Mouse (Mus musculus): ENCODE data around the gene Rbfox3. TPM values are rescaled to one million over a fixed set of nuclear protein-coding genes. Genes with fewer than 3 reads are reported as not detected.

Rbfox3 gene
- polyA plus RNA-seq, 1 experiment from 2014 or later, result 69.3 TPM

DNA sequence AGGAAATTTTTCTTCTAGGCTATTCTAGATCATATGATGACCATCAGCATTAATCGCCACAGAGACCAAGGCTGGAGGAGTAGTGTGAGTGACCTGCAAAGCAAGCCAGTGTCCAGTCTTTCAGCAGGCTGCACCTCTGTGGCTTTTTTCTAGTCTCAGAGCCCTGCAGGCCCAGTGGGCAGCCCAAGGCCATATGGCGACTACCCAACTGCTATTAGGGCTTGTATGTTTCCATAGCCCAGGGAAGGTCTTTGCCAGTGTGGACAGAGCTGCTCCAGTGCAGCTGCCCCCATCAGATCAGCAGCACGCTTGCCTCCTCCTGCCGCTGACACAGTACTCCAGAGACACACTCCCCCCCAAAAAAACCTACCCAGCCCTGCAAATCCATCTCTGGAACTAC lies 290.5 kb downstream of the Rbfox3 start:
- H3K4me2 ChIP-seq (replicated peaks), result no peak overlapping the region
- no peak for ATAC-seq (ENCODE audit: low FRiP score)
- H3K9me3 ChIP-seq (ENCODE audit: control insufficient read depth, low read length), result no peaks in the 10 kb centered on the region
- H3K4me3 ChIP-seq (replicated peaks; ENCODE audit: low read length), result no peak overlapping the region
- 0 out of 2 replicates have a peak overlapping the region, but pooled peaks have one; percentile 11 for H3K27ac ChIP-seq
- H3K4me1 ChIP-seq (replicated peaks; ENCODE audit: control insufficient read depth, insufficient read depth, low read length), result peaks cover 4% of the 10 kb centered on the region; the same call in 1 of the 2 replicates
- WGBS, result 68% methylated on average over 4 of the region's 4 CpGs
- no peak for DNase-seq (ENCODE audit: low spot score)
- no peaks in the 10 kb centered on the region for H3K27me3 ChIP-seq (ENCODE audit: control insufficient read depth, insufficient read depth, low read length)
- no peaks in the 10 kb centered on the region for H3K36me3 ChIP-seq (replicated peaks; ENCODE audit: control insufficient read depth, insufficient read depth)
- H3K9ac ChIP-seq, result no peak overlapping the region

DNA sequence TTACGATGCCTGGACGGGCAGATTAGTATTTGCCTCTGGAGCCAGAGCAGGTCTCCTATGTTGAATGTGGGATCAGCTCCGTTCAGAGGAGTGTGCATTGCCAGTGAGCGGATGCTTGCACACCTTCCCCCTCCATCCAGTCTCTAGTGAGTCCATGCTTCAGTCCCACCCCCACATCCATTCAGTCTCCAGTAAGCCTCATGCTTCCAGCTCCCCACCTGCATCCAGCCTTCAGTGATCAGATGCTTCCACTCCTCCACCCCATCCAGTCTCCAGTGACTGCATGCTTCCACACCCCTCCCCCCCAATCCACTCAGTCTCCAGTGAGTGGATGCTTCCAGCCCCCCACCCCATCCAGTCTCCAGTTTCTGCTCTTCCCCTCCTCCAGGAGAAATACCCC lies 297.3 kb downstream of the Rbfox3 start:
- no peak overlapping the region for H3K27ac ChIP-seq
- 87% methylated on average over 4 of the region's 4 CpGs for WGBS
- no peaks in the 10 kb centered on the region for H3K27me3 ChIP-seq (ENCODE audit: control insufficient read depth, insufficient read depth, low read length)
- DNase-seq (ENCODE audit: low spot score) (no peak), ATAC-seq (ENCODE audit: low FRiP score) (no peak)
- H3K4me1 ChIP-seq (replicated peaks; ENCODE audit: control insufficient read depth, insufficient read depth, low read length), result peaks cover 13% of the 10 kb centered on the region
- no peak overlapping the region for H3K9ac ChIP-seq
- no peaks in the 10 kb centered on the region for H3K9me3 ChIP-seq (ENCODE audit: control insufficient read depth, low read length)
- H3K36me3 ChIP-seq (replicated peaks; ENCODE audit: control insufficient read depth, insufficient read depth), result no peaks in the 10 kb centered on the region
- no peak overlapping the region for H3K4me2 ChIP-seq (replicated peaks)
- no peak overlapping the region for H3K4me3 ChIP-seq (replicated peaks; ENCODE audit: low read length)

DNA sequence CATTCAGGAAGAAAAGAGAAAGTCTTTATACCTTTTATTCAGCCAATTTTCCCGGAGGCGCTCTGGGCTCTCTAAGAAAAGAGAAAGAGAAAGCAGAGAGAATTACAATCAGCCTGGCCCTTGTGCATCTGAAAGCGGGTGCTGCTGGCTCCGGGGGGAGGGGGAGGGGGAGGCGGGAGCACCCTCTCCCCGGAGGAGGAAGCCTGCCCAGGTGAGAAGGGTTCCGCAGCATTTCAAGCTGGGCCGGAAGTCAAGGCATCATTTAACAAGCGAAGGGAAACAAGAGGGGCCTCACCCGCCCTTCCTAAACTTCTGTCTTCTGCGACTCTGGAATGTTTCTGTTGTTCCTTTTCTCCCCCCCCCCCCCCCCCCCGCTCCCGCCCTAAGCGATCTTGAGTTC lies 301.3 kb downstream of the Rbfox3 start:
- no peaks in the 10 kb centered on the region for H3K27me3 ChIP-seq (ENCODE audit: control insufficient read depth, insufficient read depth, low read length)
- 2% methylated on average over 13 of the region's 14 CpGs for WGBS
- peak overlapping the region; percentile 26; the same call in 1 of the 2 replicates for H3K27ac ChIP-seq
- no peak overlapping the region for H3K4me3 ChIP-seq (replicated peaks; ENCODE audit: low read length)
- ATAC-seq (ENCODE audit: low FRiP score), result no peak
- H3K4me2 ChIP-seq (replicated peaks), result peak overlapping the region; percentile 30
- no peaks in the 10 kb centered on the region for H3K9me3 ChIP-seq (ENCODE audit: control insufficient read depth, low read length)
- H3K4me1 ChIP-seq (replicated peaks; ENCODE audit: control insufficient read depth, insufficient read depth, low read length), result peaks cover 13% of the 10 kb centered on the region
- H3K9ac ChIP-seq, result peak overlapping the region; percentile 39; the same call in 1 of the 2 replicates
- H3K36me3 ChIP-seq (replicated peaks; ENCODE audit: control insufficient read depth, insufficient read depth), result no peaks in the 10 kb centered on the region
- no peak for DNase-seq (ENCODE audit: low spot score)

DNA sequence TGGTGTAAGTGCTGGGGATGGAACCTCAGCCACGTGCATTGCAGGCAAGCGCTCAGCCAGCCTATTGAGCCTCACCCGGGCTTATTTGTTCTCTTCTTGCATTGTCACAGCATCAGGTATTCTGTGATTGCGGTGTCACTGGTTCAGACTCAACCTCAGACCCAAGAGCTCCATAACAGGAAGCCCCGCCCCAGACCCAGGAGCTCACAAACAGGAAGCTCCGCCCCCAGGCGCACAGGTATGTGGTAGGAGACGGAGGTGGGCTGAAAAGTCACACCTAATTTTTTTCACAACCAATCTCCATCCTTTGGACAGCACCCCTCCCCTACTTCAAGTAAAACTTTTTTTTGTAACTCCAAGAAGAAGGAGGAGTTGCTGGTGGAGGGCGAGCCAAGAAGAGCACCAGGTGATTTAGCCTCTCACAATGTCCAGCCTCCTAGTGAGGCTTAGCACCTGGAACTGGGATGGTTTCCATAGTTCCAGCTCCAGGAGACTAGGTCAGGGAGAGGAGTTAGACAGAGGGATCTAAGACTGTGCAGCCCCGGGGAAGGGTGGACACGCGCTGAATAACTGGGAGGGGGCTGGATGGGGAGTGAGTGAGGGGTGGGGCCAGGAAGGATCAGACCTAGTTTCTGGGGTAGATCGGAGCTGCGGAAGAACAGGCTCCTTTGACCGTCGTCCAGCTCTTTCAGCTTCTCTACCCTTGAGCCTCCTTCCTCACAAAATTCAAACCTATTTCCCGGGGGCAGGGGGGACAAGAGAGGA lies 302.0 kb downstream of the Rbfox3 start:
- WGBS, result 13% methylated on average over 17 of the region's 17 CpGs
- no peak for DNase-seq (ENCODE audit: low spot score)
- no peak overlapping the region for H3K4me3 ChIP-seq (replicated peaks; ENCODE audit: low read length)
- ATAC-seq (ENCODE audit: low FRiP score), result no peak
- no peaks in the 10 kb centered on the region for H3K36me3 ChIP-seq (replicated peaks; ENCODE audit: control insufficient read depth, insufficient read depth)
- no peaks in the 10 kb centered on the region for H3K27me3 ChIP-seq (ENCODE audit: control insufficient read depth, insufficient read depth, low read length)
- H3K9ac ChIP-seq, result peak overlapping the region; percentile 39; the same call in 1 of the 2 replicates
- no peaks in the 10 kb centered on the region for H3K9me3 ChIP-seq (ENCODE audit: control insufficient read depth, low read length)
- peak overlapping the region; percentile 30; the same call in 1 of the 2 replicates for H3K4me2 ChIP-seq (replicated peaks)
- peaks cover 13% of the 10 kb centered on the region for H3K4me1 ChIP-seq (replicated peaks; ENCODE audit: control insufficient read depth, insufficient read depth, low read length)
- H3K27ac ChIP-seq, result peak overlapping the region; percentile 26; the same call in 1 of the 2 replicates

DNA sequence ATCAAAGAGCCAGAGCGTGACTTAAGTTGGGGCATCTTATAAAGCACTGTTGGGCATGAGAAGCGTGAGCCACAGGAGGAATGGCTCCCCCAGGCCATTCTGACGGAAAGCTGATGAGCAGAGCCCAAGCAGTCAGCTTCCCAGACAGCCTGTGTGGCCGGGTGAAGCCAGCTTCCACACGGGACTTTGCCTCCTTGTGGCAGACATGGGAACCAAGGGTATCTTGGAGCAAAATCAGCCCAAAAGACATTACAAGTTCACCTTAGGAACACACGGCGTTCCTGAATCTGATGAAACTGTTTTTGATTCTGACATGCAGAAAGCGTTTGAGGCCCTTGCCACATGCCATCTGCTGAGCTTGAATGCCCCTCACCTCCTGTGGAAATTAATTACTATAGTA lies 303.5 kb downstream of the Rbfox3 start:
- Histone ChIP-seq H3K27ac (no peak overlapping the region), H3K4me2 (replicated peaks) (no peak overlapping the region)
- WGBS, result 41% methylated on average over 8 of the region's 8 CpGs

DNA sequence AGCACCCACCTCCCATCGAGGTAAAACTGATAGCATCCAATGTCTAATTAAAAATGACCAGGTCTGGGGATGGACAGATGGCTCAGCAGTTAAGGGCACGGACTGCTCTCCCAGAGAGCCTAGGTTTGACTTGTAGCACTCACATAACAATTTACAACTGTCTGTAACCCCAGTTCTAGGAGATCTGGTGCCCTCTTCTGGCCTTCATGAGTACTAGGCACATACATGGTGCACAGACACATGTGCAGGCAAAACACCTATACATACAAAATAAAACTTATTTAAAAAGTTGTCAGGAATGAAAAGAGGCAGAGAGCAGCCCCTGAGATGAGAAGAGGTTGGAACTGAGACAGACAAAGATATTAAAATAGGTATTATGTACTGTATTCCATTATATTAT lies 305.8 kb downstream of the Rbfox3 start:
- H3K4me2 ChIP-seq (replicated peaks), result no peak overlapping the region
- peaks cover 41% of the 10 kb centered on the region for H3K4me1 ChIP-seq (replicated peaks; ENCODE audit: control insufficient read depth, insufficient read depth, low read length)
- no peaks in the 10 kb centered on the region for H3K36me3 ChIP-seq (replicated peaks; ENCODE audit: control insufficient read depth, insufficient read depth)
- no peak overlapping the region for H3K9ac ChIP-seq
- DNase-seq (ENCODE audit: low spot score) (no peak), ATAC-seq (ENCODE audit: low FRiP score) (no peak)
- H3K27ac ChIP-seq, result no peak overlapping the region
- WGBS, result 89% methylated on average over 2 of the region's 2 CpGs
- H3K9me3 ChIP-seq (ENCODE audit: control insufficient read depth, low read length), result no peaks in the 10 kb centered on the region
- no peaks in the 10 kb centered on the region for H3K27me3 ChIP-seq (ENCODE audit: control insufficient read depth, insufficient read depth, low read length)
- no peak overlapping the region for H3K4me3 ChIP-seq (replicated peaks; ENCODE audit: low read length)

More for the DNA sequence above, 303.5 kb downstream of the Rbfox3 start:
- Histone ChIP-seq H3K9me3 (ENCODE audit: control insufficient read depth, low read length) (no peaks in the 10 kb centered on the region), H3K4me3 (replicated peaks; ENCODE audit: low read length) (no peak overlapping the region), H3K4me1 (replicated peaks; ENCODE audit: control insufficient read depth, insufficient read depth, low read length) (peaks cover 28% of the 10 kb centered on the region), H3K36me3 (replicated peaks; ENCODE audit: control insufficient read depth, insufficient read depth) (no peaks in the 10 kb centered on the region), H3K27me3 (ENCODE audit: control insufficient read depth, insufficient read depth, low read length) (no peaks in the 10 kb centered on the region), H3K9ac (no peak overlapping the region)
- ATAC-seq (ENCODE audit: low FRiP score) (no peak), DNase-seq (ENCODE audit: low spot score) (no peak)

DNA sequence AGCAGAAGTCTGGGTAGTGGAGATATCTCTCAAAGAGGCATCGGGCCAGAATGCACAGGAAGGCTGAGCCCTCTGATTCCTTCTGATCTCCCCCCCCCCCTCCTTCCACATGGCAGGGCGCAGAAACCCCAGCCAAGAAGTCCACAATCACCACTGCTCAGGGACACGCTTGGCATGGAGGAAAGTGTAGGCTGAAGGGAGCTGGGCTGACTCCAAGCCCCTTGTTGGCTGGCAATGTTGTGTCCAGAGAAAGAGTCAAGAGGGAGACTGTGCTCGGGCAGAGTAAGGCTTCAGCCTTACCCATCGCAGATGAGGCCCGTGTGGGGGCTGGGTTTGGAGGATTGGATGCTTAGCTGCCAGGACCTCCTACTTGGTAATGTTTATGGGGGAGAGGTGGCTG lies 307.2 kb downstream of the Rbfox3 start:
- DNase-seq (ENCODE audit: low spot score) (no peak), ATAC-seq (ENCODE audit: low FRiP score) (peak; percentile 31; the same call in 1 of the 2 replicates)
- Histone ChIP-seq H3K9ac (no peak overlapping the region), H3K36me3 (replicated peaks; ENCODE audit: control insufficient read depth, insufficient read depth) (no peaks in the 10 kb centered on the region), H3K4me2 (replicated peaks) (no peak overlapping the region), H3K27me3 (ENCODE audit: control insufficient read depth, insufficient read depth, low read length) (no peaks in the 10 kb centered on the region), H3K4me1 (replicated peaks; ENCODE audit: control insufficient read depth, insufficient read depth, low read length) (peaks cover 41% of the 10 kb centered on the region), H3K27ac (no peak overlapping the region), H3K4me3 (replicated peaks; ENCODE audit: low read length) (no peak overlapping the region), H3K9me3 (ENCODE audit: control insufficient read depth, low read length) (no peaks in the 10 kb centered on the region)
- 52% methylated on average over 6 of the region's 6 CpGs for WGBS

DNA sequence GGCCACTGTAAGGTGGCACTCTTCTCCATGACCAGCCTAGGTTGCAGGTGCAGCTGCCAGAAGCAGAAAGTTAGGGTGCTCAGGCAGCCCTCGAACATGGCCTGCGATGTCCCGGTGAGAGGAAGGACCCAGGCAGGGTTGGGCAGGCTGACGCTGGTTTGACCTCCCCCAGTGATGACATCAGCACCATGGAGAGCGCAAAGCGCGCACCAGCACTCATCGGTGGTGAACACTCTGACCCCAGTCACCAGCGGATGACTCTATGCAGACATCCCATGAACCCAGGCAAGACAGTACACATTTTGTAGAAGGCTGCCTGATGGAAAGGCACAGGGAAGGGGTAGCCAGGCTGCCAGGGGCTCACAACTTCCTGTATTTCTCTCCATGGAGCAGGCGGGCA lies 308.3 kb downstream of the Rbfox3 start:
- Histone ChIP-seq H3K27me3 (ENCODE audit: control insufficient read depth, insufficient read depth, low read length) (no peaks in the 10 kb centered on the region), H3K9ac (no peak overlapping the region), H3K4me3 (replicated peaks; ENCODE audit: low read length) (no peak overlapping the region), H3K4me1 (replicated peaks; ENCODE audit: control insufficient read depth, insufficient read depth, low read length) (peaks cover 41% of the 10 kb centered on the region), H3K4me2 (replicated peaks) (no peak overlapping the region), H3K27ac (no peak overlapping the region), H3K9me3 (ENCODE audit: control insufficient read depth, low read length) (no peaks in the 10 kb centered on the region), H3K36me3 (replicated peaks; ENCODE audit: control insufficient read depth, insufficient read depth) (no peaks in the 10 kb centered on the region)
- no peak for DNase-seq (ENCODE audit: low spot score)
- 5% methylated on average over 10 of the region's 10 CpGs for WGBS
- ATAC-seq (ENCODE audit: low FRiP score), result no peak

DNA sequence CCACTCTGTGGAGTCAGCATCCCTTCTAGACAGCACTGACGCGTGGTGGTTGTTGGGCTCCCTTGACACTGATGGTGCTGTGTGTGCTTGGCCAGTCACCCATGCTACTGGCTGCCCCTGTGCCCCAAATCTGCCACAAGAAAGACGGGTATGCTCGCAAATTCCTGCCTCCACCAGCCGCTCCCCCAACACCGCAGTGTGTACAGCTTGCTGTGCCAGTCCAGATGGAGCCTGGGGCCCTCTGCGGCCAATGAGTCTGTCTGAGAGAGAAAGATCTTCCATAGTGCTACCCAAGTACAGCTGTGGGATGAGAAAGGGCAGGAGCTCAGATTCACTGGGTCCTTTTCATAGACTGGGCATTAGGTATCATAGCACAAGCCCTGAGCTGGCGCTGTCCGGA lies 309.9 kb downstream of the Rbfox3 start:
- H3K27me3 ChIP-seq (ENCODE audit: control insufficient read depth, insufficient read depth, low read length), result no peaks in the 10 kb centered on the region
- DNase-seq (ENCODE audit: low spot score) (no peak), ATAC-seq (ENCODE audit: low FRiP score) (no peak)
- no peak overlapping the region for H3K27ac ChIP-seq
- no peak overlapping the region for H3K4me2 ChIP-seq (replicated peaks)
- no peak overlapping the region for H3K9ac ChIP-seq
- H3K4me3 ChIP-seq (replicated peaks; ENCODE audit: low read length), result no peak overlapping the region
- no peaks in the 10 kb centered on the region for H3K36me3 ChIP-seq (replicated peaks; ENCODE audit: control insufficient read depth, insufficient read depth)
- no peaks in the 10 kb centered on the region for H3K9me3 ChIP-seq (ENCODE audit: control insufficient read depth, low read length)
- H3K4me1 ChIP-seq (replicated peaks; ENCODE audit: control insufficient read depth, insufficient read depth, low read length), result peaks cover 41% of the 10 kb centered on the region
- 50% methylated on average over 9 of the region's 9 CpGs for WGBS

Data from hindbrain, embryonic 14.5 days (tissue).